Mouse (Mus musculus): ENCODE measurements at regions not wholly inside any gene's neighbourhood (a gene's known extent, or its start where the extent isn't known, plus 50 kb on each side); places are given as distances from the start of the nearest gene placed in this dataset. TPM values are rescaled to one million over a fixed set of nuclear protein-coding genes. Genes with fewer than 3 reads are reported as not detected.
A peak's percentile ranks its signal among the peaks of the same experiment; 100 is the strongest.

GRCm38 (mm10) chr2:94248948-94249347 is 91.2 kb upstream of the Hsd17b12 start:
- no peak for DNase-seq (ENCODE audit: low spot score in 2 of 2)

- no peak for DNase-seq (ENCODE audit: low spot score in 2 of 2)
Observed at GRCm38 (mm10) chr2:94246851-94247471, 89.2 kb upstream of the Hsd17b12 start.

- no peak for DNase-seq (ENCODE audit: low spot score in 2 of 2)
Observed at GRCm38 (mm10) chr2:94246180-94246611, 88.4 kb upstream of the Hsd17b12 start.

- peak; percentile 31 to 32 for DNase-seq (ENCODE audit: low spot score in 2 of 2)
Observed at GRCm38 (mm10) chr2:94245305-94245959, 87.7 kb upstream of the Hsd17b12 start.

GRCm38 (mm10) chr2:94244140-94244539 is 86.4 kb upstream of the Hsd17b12 start:
- no peak for DNase-seq (ENCODE audit: low spot score in 2 of 2)

- no peak for DNase-seq (ENCODE audit: low spot score in 2 of 2)
Observed at GRCm38 (mm10) chr2:94243053-94243916, 85.5 kb upstream of the Hsd17b12 start.

- DNase-seq (ENCODE audit: low spot score in 2 of 2) = no peak
Observed at GRCm38 (mm10) chr2:94242406-94243052, 84.8 kb upstream of the Hsd17b12 start.

GRCm38 (mm10) chr2:94242051-94242397 is 84.3 kb upstream of the Hsd17b12 start:
- DNase-seq (ENCODE audit: low spot score in 2 of 2) = no peak

GRCm38 (mm10) chr2:94241301-94242050 is 83.7 kb upstream of the Hsd17b12 start:
- no peak for DNase-seq (ENCODE audit: low spot score in 2 of 2)

GRCm38 (mm10) chr2:94240411-94240810 is 82.6 kb upstream of the Hsd17b12 start:
- no peak for DNase-seq (ENCODE audit: low spot score in 2 of 2)

GRCm38 (mm10) chr2:94239573-94239972 is 81.8 kb upstream of the Hsd17b12 start:
- no peak for DNase-seq (ENCODE audit: low spot score in 2 of 2)

- DNase-seq (ENCODE audit: low spot score in 2 of 2) = no peak
Observed at GRCm38 (mm10) chr2:94236479-94236878, 78.7 kb upstream of the Hsd17b12 start.

- no peak for DNase-seq (ENCODE audit: low spot score in 2 of 2)
Observed at GRCm38 (mm10) chr2:94233597-94233996, 75.8 kb upstream of the Hsd17b12 start.

GRCm38 (mm10) chr2:94219421-94219820 is 61.7 kb upstream of the Hsd17b12 start:
- no peak for DNase-seq (ENCODE audit: low spot score in 2 of 2)

GRCm38 (mm10) chr2:94217481-94217880 is 59.7 kb upstream of the Hsd17b12 start:
- DNase-seq (ENCODE audit: low spot score in 2 of 2) = no peak

GRCm38 (mm10) chr2:94215455-94215854 is 57.7 kb upstream of the Hsd17b12 start:
- DNase-seq (ENCODE audit: low spot score in 2 of 2) = no peak

Small RNA genes lying in the stretch of these regions (microRNA-seq; reads per million reads assigned to microRNA genes)
- not detected for gene Mir129-2
- not detected for gene Mir129b
